Mouse (Mus musculus): ENCODE results near the gene Cryaa.

DNA sequence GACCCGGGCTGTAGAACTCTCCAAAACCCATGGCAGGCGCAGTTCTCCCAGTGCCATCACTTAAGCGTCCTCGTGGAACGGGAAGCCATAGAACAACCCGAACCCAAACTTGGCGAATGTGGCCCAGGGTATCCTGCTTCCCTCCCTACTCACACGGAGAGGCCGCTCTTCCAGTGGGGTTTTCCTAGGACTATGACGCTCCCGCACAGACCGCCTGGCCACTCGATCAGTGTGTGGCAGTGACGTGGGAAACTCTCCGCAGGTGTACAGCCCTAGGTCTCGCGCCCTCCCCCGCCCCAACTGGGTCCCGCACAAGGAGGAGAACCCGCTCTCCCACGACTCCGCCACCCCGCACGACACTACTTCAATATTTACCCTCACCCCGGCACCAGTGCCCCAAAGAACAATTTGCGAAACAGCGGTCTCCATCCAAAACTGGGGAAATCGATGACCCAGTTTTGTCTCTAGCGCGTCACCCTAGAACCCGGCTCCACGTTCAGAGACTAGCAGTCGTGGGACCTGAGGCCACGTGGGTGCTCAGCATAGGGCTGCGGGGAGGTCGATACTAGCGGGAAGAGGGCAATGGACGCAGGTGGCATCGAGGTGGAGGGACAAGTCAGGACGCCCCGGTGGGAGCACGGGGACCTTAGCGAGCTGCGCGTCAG lies 41.2 kb upstream of the Cryaa start:
- TF ChIP-seq CTCF (conservative IDR thresholded peaks at IDR 0.05; ENCODE audit: low read length): no peak
- TF ChIP-seq POU5F1 (IDR thresholded peaks at IDR 0.05; ENCODE audit: borderline replicate concordance, low read length): no peak
- TF ChIP-seq NANOG (IDR thresholded peaks at IDR 0.05; ENCODE audit: borderline replicate concordance, low read length): no peak

Measured in E14TG2a.4 (cell line).